Mouse (Mus musculus) lung, embryonic 16.5 days (tissue): ENCODE measurements around the gene Fignl2. TPM values are rescaled to one million over a fixed set of nuclear protein-coding genes. Genes with fewer than 3 reads are reported as not detected.

Source experiments
- ATAC-seq: fragments of 200-750 bp; cut with Nextera tagmentation; 2 replicates; pipeline ENCODE4 v1.8.0; 2017; ENCODE audit warnings: low read depth, mild to moderate bottlenecking, moderate library complexity
- H3K27ac ChIP-seq: fragments of 300-500 bp; sonication (generic); 2 replicates; pipeline ENCODE4 v1.5.1; 2014; ENCODE audit warnings: mild to moderate bottlenecking, control low read depth, low read length
- H3K27me3 ChIP-seq: fragments of 300-500 bp; sonication (generic); 2 replicates; pipeline ENCODE4 v1.6.1; 2014; ENCODE audit warnings: low read depth, low read length, mixed read lengths; ENCODE audit not compliant: control insufficient read depth, insufficient read depth
- H3K36me3 ChIP-seq: fragments of 300-500 bp; sonication (generic); 2 replicates; pipeline ENCODE4 v1.6.1; 2014; ENCODE audit warnings: low read length; ENCODE audit not compliant: control insufficient read depth, insufficient read depth
- H3K4me1 ChIP-seq: fragments of 300-500 bp; sonication (generic); replicated peaks from 2 replicates; pipeline ENCODE4 v1.6.1; 2014; ENCODE audit warnings: low read length, mixed read lengths; ENCODE audit not compliant: control insufficient read depth, insufficient read depth
- H3K4me2 ChIP-seq: fragments of 300-500 bp; sonication (generic); 2 replicates; pipeline ENCODE4 v1.6.1; 2014; ENCODE audit warnings: low read depth, low read length, control low read depth
- H3K4me3 ChIP-seq: fragments of 300-500 bp; sonication (generic); 2 replicates; pipeline ENCODE4 v1.5.1; 2014; ENCODE audit warnings: mild to moderate bottlenecking, low read length, control low read depth
- H3K9ac ChIP-seq: fragments of 300-500 bp; sonication (generic); 2 replicates; pipeline ENCODE4 v1.6.1; 2014; ENCODE audit warnings: low read length, control low read depth
- H3K9me3 ChIP-seq: fragments of 300-500 bp; sonication (generic); 2 replicates; pipeline ENCODE4 v1.6.1; 2016; ENCODE audit warnings: low read length; ENCODE audit not compliant: control insufficient read depth
- WGBS: fragments of 180-500 bp; shearing (Covaris S2); extraction: QIAGEN DNeasy Blood & Tissue Kit; methylation state at CpG from one replicate; pipeline ENCODE4 v1.1.7; 2014; 5-methylcytosine and 5-hydroxymethylcytosine counted together
- polyA plus RNA-seq: library from polyadenylated mRNA; unstranded; fragments of >200 nt; fragmentation: Nextera tagmentation; extraction: Ambion mirVana; gene quantifications from 2 replicates; pipeline ENCODE4 v1.2.1, GENCODE M21; 2015

The Fignl2 gene
- polyA plus RNA-seq, 1 experiment from 2014 or later, result 0.20 TPM

GRCm38 (mm10) chr15:101084499-101084898 lies 6.1 kb upstream of the Fignl2 start:
- Histone ChIP-seq H3K36me3 (no peaks in the 10 kb centered on the region), H3K4me2 (no peak overlapping the region), H3K27me3 (no peaks in the 10 kb centered on the region), H3K27ac (no peak overlapping the region), H3K4me3 (no peak overlapping the region), H3K4me1 (peaks cover 17% of the 10 kb centered on the region), H3K9me3 (no peaks in the 10 kb centered on the region), H3K9ac (no peak overlapping the region)
- WGBS, result 65% methylated on average over 10 of the region's 10 CpGs
- no peak for ATAC-seq

GRCm38 (mm10) chr15:101082236-101082635 lies 3.9 kb upstream of the Fignl2 start:
- Histone ChIP-seq H3K4me1 (peaks cover 27% of the 10 kb centered on the region), H3K9me3 (no peaks in the 10 kb centered on the region), H3K9ac (no peak overlapping the region), H3K36me3 (no peaks in the 10 kb centered on the region), H3K4me3 (no peak overlapping the region), H3K4me2 (no peak overlapping the region), H3K27me3 (no peaks in the 10 kb centered on the region), H3K27ac (peak overlapping the region; percentile 25; the same call in 1 of the 2 replicates)
- ATAC-seq, result no peak
- WGBS, result 50% methylated on average over 4 of the region's 4 CpGs

GRCm38 (mm10) chr15:101081035-101081548 lies 2.7 kb upstream of the Fignl2 start:
- Histone ChIP-seq H3K27ac (peak overlapping the region; percentile 50), H3K4me1 (peaks cover 37% of the 10 kb centered on the region), H3K4me2 (no peak overlapping the region), H3K9ac (no peak overlapping the region), H3K9me3 (no peaks in the 10 kb centered on the region), H3K4me3 (no peak overlapping the region), H3K36me3 (no peaks in the 10 kb centered on the region), H3K27me3 (peaks cover 4% of the 10 kb centered on the region; the same call in 1 of the 2 replicates)
- ATAC-seq, result no peak
- 75% methylated on average over 7 of the region's 7 CpGs for WGBS

- Histone ChIP-seq H3K36me3 (no peaks in the 10 kb centered on the region), H3K4me2 (no peak overlapping the region), H3K9ac (no peak overlapping the region; the same call in 1 of the 2 replicates), H3K27me3 (peaks cover 7% of the 10 kb centered on the region; the same call in 1 of the 2 replicates), H3K4me1 (peaks cover 46% of the 10 kb centered on the region), H3K27ac (peak overlapping the region; percentile 73), H3K9me3 (no peaks in the 10 kb centered on the region), H3K4me3 (no peak overlapping the region)
- 80% methylated on average over 9 of the region's 9 CpGs for WGBS
- no peak for ATAC-seq
Observed at GRCm38 (mm10) chr15:101080031-101080520, 1.7 kb upstream of the Fignl2 start.

- H3K27ac ChIP-seq, result peak overlapping the region; percentile 93
- no peaks in the 10 kb centered on the region for H3K36me3 ChIP-seq
- peak overlapping the region; percentile 88 for H3K4me2 ChIP-seq
- H3K4me3 ChIP-seq, result peak overlapping the region; percentile 86
- 3% methylated on average over 29 of the region's 30 CpGs for WGBS
- peaks cover 7% of the 10 kb centered on the region; the same call in 1 of the 2 replicates for H3K27me3 ChIP-seq
- peaks cover 47% of the 10 kb centered on the region for H3K4me1 ChIP-seq
- H3K9ac ChIP-seq, result peak overlapping the region; percentile 90
- ATAC-seq, result peak; percentile 88
- H3K9me3 ChIP-seq, result no peaks in the 10 kb centered on the region
Observed at GRCm38 (mm10) chr15:101078731-101079156, 377 bp upstream of the Fignl2 start.

- peaks cover 7% of the 10 kb centered on the region; the same call in 1 of the 2 replicates for H3K27me3 ChIP-seq
- no peak for ATAC-seq
- H3K9ac ChIP-seq, result peak overlapping the region; percentile 90
- H3K36me3 ChIP-seq, result no peaks in the 10 kb centered on the region
- H3K4me3 ChIP-seq, result peak overlapping the region; percentile 86
- H3K4me1 ChIP-seq, result peaks cover 58% of the 10 kb centered on the region
- H3K9me3 ChIP-seq, result no peaks in the 10 kb centered on the region
- peak overlapping the region; percentile 93 for H3K27ac ChIP-seq
- H3K4me2 ChIP-seq, result peak overlapping the region; percentile 88
- 1% methylated on average over 34 of the region's 34 CpGs for WGBS
Observed at GRCm38 (mm10) chr15:101077001-101077812, 1.2 kb downstream of the Fignl2 start.

- Histone ChIP-seq H3K9ac (peak overlapping the region; percentile 90; the same call in 1 of the 2 replicates), H3K36me3 (no peaks in the 10 kb centered on the region), H3K4me2 (peak overlapping the region; percentile 88), H3K4me3 (peak overlapping the region; percentile 86), H3K9me3 (no peaks in the 10 kb centered on the region), H3K27ac (no peak overlapping the region), H3K27me3 (peaks cover 7% of the 10 kb centered on the region; the same call in 1 of the 2 replicates), H3K4me1 (peaks cover 56% of the 10 kb centered on the region)
- no peak for ATAC-seq
- WGBS, result 16% methylated on average over 26 of the region's 26 CpGs
Observed at GRCm38 (mm10) chr15:101076071-101077000, 2.0 kb downstream of the Fignl2 start.

- Histone ChIP-seq H3K36me3 (no peaks in the 10 kb centered on the region), H3K9me3 (no peaks in the 10 kb centered on the region), H3K27ac (no peak overlapping the region), H3K4me2 (no peak overlapping the region), H3K4me1 (peaks cover 60% of the 10 kb centered on the region), H3K4me3 (no peak overlapping the region), H3K9ac (no peak overlapping the region), H3K27me3 (peaks cover 7% of the 10 kb centered on the region; the same call in 1 of the 2 replicates)
- WGBS, result 72% methylated on average over 5 of the region's 5 CpGs
- no peak for ATAC-seq
Observed at GRCm38 (mm10) chr15:101075656-101076055, 2.7 kb downstream of the Fignl2 start.
